Mouse (Mus musculus): ENCODE measurements at regions not wholly inside any gene's neighbourhood (a gene's known extent, or its start where the extent isn't known, plus 50 kb on each side); places are given as distances from the start of the nearest gene placed in this dataset.
A peak's percentile ranks its signal among the peaks of the same experiment; 100 is the strongest.

DNA sequence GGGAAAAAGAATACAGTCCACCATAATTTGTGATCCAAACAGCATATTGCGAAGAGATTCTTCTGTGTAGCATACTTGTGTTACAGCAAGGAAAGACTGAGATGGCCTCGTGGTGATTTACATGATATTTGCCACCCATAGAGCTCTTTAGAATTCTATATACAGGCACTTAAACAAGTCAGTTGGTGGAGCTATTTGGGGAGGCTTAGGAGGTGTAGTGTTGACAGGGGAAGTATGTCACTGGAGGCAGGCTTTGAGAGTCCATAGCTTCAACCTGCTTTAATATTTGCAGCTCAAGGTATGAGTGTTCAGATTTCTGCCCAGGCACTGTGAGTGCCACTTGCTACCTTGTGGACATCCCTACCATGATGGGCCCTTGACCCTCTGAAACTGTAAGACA, 187.3 kb downstream of the Ostf1 start:
- DNase-seq: no peak

DNA sequence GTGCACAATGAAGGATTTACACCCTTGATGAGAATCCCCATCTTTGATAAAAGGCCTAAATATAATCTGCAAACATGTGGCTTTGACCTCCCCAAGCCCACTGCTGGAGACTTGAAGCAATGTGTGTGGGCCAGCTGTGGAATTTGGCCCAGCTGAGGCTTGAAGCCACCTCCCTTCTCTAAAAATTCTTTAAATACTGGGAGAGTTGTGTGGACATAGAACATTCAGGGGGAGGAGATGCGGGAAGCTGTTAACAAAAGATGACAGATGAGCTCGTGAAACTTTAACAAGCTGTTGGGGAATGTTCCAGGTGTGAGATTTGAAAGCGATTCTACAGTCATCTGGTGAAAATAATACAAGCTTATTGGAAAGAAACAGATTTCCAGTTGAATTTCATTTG, 195.3 kb downstream of the Ostf1 start:
- no peak for DNase-seq

DNA sequence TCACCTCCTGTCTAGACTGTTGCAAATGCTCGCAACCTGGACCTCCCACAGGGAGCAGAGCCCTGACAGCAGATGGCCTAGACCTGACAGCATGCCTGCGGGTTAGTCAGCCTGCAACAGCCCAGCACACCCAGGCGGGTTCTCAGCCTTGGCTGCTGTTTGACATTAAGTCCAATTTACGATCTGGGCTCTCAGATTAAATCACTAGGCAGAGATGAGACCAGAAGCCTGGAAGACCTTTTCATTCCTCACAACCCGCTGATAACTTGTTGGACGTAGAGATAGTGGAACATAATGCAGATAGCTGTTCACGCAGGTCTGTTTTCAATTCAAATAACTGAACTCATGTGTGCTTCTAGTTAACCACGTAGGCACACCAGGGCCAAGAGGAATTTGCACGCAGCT, 211.2 kb downstream of the Ostf1 start:
- peak; percentile 64 for DNase-seq

DNA sequence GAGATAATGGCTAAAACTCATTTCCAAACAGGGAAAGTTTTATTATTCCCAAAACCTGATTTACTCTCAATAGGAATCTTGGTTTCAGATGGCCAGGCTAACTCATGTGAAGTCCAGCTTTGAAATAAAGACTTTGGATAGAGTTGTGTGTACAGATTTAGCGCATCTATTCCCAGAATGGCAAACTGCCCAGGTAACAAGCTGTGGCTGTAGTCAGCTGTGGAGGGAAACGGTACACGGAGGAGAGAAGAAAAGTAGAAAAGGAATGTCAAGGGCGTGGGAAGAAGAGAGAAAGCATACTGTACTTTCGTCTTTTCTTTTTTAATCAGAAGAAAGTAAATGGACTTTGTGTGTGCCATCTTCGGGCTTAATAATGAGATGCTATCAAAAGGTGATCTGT, 213.1 kb downstream of the Ostf1 start:
- no peak for DNase-seq

DNA sequence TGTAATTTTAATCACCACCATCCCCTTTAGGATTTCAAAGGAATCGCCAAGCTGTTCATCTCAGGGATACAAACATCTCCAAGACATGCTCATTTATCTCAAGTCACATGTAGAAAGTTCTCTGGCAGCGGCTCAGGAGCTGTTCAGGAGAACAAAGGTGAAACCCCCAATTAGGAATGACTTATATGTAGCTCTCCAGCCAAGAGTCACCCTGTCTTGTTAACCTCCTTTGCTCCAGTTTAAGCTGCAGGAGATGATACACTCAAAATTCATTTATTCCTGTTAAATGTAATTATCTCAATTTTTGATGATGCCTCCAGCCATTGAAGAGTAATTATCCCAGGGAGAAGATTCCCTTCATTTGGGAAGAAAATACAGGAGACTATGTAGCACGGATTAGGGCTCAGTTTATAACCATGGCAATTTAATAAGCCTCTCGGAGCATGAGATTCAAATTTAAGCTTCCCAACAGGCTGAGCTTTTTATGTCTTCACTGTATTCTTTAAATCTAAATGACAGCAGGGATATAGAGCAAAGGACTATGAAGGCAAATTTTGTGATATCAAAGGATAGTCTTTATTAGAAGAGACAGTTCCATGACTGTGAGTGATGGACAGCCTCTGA, 254.0 kb downstream of the Ostf1 start:
- no peak for DNase-seq

DNA sequence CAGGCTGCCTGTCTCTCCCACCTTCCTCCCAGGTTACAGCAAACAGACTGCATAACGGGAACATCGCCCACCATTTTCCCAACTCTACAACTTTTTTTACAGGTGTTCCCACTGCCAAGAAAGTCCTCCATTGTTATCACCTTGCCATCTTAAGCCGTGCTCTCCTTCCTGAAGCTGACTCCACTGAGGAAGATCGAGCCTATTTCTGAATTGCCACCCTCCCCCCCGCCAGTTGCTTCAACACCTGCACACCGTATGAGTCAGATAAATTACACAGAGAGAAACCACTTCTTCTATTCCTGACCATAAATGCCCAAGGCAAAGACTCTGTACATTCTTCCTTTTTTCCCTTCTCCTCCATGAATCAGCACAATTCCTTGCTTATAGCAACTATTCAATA, 263.0 kb downstream of the Ostf1 start:
- no peak for DNase-seq

DNA sequence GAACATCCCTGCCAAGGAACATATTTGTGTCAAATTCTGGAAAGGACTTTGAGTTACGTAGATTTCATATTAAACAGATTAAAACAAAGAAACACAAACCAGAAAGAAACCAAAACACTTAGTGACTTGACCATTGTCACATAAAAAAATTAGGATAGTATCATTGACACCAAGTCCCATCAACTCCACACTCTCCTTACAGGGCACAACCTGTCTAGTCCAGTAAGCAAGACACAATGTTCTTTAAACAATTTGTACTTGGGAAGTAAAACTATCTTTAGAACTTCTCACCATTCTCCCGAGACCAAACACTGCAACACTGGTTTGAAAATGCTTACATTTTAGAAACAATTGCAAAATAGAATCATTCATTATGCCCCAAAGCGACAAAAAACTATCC, 277.7 kb downstream of the Ostf1 start:
- DNase-seq: no peak

DNA sequence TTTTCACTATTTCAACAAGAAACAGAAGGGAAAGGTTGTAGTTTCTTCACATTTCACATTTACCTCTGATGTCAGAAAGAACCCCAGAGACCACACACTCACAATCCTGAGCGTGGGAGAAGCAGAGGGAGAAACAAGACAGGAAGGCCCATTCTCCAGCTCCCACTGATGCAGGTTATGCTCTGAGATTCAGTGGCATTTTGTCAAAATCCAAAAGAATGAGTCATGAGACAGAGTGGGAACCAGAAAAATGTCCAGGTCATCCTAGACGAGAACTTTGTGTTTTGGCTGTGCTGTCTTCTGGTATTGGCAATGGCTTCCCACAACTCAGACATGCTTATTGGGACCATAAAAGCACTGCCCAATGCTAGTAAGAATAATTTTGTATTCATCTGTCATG, 285.9 kb downstream of the Ostf1 start:
- DNase-seq: no peak

DNA sequence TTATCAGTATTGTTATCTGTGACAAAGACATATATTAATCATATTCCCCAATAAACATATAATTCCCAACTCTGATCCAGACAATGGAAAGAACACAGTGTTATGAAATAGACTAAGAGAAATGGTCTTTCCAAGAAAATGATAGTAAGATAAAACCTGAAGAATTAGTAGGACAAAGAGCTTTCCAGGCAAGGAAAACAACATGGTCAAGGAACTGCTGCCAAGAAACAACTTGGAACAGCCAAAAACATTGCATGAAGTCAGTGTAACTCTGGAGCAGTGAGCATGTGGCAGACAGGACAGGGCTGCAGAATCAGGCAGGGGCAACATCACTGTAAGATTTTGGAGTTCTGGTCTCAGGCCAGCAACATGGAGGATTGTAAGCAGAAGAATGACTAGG, 288.0 kb downstream of the Ostf1 start:
- no peak for DNase-seq

DNA sequence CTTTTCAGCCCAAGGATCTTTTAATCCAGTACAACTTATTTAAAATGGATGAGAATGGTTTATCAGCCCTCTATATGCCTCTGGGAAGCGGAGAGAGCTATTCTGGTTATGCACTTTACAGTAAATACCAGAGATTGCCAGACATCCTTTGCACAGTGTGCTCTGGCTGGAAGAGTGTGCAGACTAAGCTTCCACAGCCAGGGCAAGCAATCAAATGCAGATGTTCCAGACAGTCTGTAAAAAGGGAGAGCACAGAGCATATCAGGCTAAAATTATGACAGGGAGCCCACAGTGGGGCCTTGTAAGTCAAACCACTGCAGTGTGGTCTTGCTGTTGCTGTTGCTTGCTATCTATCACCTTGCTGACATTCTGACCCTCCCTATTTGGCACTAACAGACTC, 288.6 kb downstream of the Ostf1 start:
- DNase-seq: no peak

DNA sequence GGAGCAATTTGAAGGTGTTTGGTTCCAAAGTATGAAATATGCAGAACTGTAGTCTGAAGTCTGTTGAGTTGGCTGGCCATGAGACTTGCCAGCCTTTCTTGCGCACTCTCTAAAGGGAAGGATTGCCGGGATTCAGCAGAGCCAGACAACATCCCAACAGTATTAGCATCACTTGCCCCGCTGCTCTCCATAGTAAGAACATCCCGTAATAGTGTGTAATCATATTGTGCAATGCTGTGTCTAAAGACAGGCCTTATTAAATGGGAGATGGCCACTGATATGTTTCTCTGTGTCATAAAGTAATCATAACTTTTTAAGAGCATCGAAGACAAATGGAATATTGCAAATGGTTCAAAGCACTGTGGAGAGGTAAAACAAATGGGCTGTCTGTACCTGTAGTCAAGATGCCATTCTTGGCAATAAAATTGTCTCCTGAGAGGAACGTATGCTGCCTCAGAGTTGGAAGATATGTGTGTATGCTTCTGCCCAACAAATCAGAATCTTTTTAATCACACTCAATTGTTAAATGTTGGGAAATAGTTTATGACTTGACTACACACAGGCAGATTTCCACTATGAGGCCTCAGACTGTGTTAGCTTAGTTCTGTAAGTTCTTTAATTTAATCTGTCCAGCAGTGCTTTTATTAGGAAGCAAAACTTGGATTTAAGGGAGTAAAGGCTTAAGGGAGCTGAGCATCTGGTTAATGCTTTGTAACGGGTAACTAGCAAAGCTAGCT, 293.6 kb downstream of the Ostf1 start:
- DNase-seq: no peak

DNA sequence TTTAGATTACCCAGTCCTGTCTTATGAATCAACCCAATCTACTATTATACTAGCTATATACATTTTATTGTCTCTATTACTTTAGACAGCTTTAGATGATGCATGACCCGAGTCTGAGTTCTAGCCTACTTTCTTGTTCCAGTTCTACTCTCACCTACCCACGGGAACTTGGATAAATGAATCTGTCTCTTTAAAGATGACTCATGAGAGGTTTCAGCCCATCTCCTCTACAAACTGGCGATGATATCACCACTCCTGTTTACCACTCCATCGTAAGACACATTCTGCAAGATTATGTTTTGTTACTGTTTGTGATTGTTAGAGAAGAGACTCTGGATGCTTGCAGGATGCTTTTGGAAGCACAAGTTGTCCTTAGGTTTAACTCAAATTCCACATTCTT, 295.0 kb downstream of the Ostf1 start:
- no peak for DNase-seq

DNA sequence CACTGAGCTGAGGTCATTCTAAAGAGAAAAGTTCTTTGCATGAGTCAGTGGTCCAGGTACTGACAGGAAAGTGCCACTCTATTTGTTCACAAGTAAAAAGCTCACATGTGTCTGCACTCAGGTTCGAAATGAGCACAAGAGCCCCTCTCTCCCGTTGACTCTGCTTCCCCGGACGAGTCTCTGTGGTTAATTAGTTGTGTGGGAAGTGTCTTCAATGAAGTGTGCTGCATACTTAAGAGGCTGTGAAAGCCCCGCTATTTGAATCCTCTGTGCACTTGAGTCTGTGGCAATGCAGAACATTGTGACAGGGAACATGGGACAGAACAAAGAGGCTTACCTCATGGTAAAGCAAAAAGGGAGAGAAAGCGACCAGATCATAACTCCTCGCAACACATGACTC, 297.0 kb downstream of the Ostf1 start:
- DNase-seq: no peak

DNA sequence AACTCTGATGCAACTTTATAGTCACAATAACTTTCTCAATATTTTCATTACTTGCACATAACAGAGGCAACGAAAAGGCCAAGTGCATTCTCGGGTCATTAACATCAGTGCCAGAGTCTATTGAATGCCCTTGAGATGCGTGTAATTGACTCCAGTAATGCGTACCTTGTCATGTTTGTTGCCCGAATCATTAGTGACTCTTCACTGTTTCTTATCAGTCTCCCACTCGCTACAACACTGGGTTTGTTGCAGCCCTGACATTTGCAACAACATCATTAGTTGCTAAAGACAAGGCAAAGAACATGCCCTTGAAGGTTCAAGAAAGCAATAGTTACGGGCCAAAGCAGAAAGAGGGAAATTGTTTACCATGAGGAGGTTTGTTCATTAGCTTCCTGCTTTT, 299.8 kb downstream of the Ostf1 start:
- DNase-seq: no peak

DNA sequence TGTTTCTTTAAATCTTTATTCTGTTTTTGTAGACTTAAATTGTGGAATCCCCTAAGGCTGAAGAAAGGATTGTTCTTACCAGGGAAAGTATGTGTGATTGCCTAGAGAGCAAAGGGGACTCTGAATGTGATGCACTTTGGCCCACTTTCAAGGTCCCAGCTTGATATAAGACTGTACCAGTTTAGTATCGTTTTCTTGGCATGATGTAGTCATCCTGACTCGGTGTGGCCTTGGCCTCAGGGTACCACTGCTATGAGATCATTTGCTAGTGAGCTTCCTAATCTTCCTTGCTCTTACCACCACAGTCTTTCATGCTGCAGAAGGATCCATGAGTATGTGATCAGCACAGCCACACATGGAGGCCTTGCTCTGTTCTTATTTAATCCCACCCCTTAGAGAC, 302.2 kb downstream of the Ostf1 start:
- no peak for DNase-seq

DNA sequence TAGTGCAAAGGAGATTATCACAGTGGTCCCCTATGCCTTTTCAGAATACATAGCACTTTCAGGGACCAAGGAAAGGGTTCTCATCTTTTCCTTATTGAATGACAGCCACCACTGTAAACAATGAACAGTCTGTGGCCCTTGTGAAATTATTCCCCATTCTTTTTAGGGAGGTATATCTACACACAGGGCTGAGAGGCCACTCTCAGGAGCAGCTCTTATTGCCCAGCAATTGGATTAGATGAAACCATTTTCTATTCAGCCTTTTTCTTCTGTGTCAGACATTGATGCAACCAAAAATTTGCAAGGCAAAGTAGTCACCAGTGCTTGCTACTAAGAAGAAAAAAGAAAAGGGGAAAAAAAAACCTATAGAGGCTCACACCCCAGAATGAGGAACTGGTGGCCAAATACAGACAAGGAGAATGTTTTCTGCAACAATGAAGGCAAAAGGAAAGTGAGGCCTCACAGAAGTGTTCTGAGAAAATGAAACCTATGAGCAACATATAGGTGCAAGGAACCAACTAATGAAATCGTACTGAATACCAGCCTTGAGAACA, 313.2 kb downstream of the Ostf1 start:
- DNase-seq: no peak

DNA sequence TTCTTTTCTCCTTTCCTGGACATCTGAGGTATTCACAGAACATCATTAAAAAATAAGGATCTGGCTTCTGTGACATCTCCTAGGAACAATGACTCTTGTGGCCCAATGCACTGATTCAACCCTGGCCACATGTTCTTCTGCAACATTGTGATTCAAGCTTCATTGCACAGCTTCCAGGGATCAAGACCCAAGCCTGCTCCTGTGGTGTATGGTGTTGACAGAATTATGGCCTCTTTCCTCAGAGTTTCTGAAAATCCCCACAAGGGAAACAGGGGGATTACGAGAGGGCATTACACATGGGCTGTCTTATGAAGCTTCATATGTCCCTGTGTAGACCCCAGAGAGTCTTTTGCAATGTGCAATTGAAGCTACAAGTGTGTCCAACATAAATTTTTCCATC, 358.2 kb downstream of the Ostf1 start:
- DNase-seq: no peak

DNA sequence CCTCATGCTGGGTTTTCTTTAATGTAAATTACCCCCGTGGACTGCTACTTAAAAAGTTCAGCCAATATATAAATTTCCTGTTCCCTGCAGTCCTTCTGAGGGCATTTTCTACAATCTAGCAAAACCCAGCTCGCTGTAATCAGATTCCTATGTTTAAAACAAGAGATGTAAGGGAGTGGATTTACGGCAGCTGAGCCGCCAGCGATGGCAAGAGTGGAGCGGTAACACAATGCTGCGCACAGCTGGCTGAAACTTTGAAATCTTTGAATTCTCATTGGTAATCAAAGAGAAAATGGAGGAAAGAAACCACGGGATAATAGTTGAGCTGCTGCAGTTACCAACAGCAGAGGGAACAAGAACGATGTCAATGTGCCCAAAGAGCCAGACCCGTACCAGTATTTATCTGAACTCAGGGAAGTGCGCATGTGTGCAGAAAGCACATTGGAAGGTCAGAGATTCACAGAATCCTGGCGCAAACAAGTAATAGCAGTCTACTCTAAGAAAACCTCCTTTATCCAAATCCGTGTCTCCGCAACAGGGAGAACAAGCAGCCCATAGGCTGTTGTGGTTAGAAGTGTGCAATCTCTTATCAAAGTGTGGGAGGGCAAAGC, 376.4 kb downstream of the Ostf1 start:
- no peak for DNase-seq

DNA sequence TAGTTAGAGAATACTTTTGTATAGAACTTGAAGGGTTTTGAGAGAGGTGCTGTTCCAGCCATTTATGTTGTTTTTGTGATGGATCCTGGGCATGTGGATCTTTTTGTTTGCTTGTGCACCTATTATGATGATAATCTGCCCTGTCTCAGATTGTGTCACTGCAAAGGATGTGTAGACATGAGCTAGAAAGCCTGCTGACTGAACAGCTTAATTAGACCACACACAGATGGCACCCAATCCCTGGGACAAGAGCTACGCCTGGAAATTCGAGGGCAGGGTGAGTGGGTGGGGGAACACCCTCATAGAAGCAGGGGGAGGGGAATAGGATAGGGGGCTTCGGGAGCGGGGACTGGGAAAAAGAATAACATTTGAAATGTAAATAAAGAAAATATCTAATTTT, 378.3 kb downstream of the Ostf1 start:
- DNase-seq: no peak
